Mouse (Mus musculus): ENCODE measurements around the gene Herc4.

DNA sequence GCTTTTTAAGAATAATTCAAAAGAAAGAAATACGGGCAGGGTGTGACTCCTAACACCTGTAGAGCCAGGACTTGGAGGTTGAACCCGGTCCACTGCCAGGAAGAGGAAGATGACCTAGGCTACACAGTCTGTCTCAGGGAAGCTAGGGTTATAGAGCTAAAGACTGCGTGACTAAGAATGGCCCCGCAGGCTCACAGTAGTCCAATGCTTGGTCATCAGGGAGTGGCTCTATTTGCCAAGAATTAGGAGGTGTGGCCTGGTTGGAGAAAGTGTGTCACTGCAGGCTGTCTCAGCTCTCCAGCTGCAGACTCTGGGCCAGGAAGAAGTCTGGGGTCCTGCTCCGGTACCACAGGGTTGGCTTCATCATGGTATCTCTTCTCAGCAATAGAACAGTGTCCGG, 6.9 kb upstream of the Herc4 start:
- TF ChIP-seq CTCF (IDR thresholded peaks at IDR 0.05) (no peak), EP300 (IDR thresholded peaks at IDR 0.05) (no peak)
